Mouse (Mus musculus) left cerebral cortex, adult 11 months (tissue): ENCODE measurements around the gene Mzf1.
"Not testable (repeated sequence)": the region's sequence is repeated elsewhere in the genome, so short reads cannot be mapped to it uniquely, and the experiment has no call there.

ENCODE experiments used
- DNase-seq: peaks from one replicate; pipeline ENCODE4 v3.0.0; 2022; ENCODE audit warnings: low spot score

Gene Mzf1

GRCm38 (mm10) chr7:13054287-13055010, at the start of gene Mzf1:
TSS of gene Mzf1 (minus strand) at chr7:13054764.
- peak; percentile 92 for DNase-seq

DNA sequence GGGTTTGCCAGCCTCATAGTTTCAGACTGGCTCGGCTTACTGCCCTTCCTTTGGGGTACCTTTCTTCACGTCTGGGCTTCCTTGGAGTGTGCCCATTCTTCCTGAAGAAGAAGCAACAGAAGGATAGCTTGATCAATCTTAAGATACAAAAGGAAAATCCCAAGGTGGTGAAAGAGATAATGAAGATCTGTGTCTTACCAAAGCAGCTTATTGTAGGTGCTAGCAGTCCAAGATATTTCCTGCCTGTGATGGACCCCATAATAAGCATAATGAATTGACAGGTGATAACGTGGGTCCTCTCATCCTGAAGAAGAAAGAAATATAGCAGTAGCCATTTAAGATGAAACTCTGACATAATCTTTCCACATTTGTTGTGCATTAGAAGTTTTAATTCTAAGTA, 40.5 kb upstream of the Mzf1 start, which contains the start of gene Vmn1r85:
TSS of gene Vmn1r85 (minus strand) at position 101 of the 400 bp plus-strand sequence.
- no peak for DNase-seq

GRCm38 (mm10) chr7:13072293-13072692, 17.7 kb upstream of the Mzf1 start:
- no peak for DNase-seq

DNA sequence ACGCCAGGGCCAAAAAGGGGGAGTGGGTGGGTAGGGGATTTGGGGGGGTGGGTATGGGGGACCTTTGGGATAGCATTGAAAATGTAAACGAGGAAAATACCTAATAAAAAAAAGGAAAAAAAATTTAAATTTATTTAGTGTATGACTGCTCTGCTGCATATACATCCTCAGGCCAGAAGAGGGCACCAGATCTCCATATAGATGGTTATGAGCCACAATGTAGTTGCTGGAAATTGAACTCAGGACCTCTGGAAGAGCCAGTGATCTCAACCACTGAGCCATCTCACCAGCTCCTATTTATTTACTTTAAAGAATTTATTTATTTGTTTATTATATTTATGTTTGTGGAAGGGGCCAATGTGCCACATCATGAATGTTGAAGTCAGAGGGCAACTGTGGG, 8.8 kb upstream of the Mzf1 start:
- not testable (repeated sequence) for DNase-seq

- no peak for DNase-seq
Observed at GRCm38 (mm10) chr7:13059536-13059935, 5.0 kb upstream of the Mzf1 start.

- DNase-seq: no peak
Observed at GRCm38 (mm10) chr7:13056913-13057700, 2.5 kb upstream of the Mzf1 start.

DNA sequence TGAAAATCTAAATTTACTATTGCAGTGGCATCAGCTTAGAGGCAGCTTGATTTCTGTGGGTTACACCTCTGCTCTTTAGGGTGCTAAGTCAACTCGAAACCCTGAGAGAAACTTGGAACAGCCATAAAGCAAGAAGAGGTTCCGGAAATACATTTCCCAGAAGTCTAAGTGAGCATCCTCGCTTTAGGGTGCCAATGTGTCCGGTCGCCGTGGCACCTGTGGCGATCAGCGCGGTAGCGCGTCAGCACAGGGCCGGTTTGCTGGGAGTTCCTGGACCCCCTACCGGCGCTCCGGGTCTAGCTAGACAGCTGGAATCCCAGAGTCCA, 640 bp downstream of the Mzf1 start:
- no peak for DNase-seq

- DNase-seq: no peak
Observed at GRCm38 (mm10) chr7:13053501-13053900, 1.1 kb downstream of the Mzf1 start.

- DNase-seq: no peak
Observed at GRCm38 (mm10) chr7:13053001-13053400, 1.6 kb downstream of the Mzf1 start.

DNA sequence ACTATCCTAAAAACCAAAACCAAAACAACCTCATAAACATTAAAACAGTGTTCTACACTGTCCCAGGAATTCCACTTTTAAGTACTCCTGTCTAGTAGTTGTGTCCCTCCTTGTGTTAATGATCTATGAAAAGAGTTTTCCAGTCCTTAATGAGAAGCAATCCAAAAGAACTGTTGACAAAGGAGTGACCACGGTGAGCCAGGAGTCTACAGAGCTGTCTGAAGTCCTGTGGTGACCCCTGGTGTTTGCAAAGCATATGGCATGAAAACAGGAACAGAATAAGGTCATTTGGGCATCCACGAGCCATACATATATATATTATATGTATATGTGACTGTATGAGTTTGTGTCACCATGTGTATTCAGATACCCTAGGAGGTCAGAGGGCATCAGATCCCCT, 8.5 kb downstream of the Mzf1 start:
- DNase-seq: no peak

DNA sequence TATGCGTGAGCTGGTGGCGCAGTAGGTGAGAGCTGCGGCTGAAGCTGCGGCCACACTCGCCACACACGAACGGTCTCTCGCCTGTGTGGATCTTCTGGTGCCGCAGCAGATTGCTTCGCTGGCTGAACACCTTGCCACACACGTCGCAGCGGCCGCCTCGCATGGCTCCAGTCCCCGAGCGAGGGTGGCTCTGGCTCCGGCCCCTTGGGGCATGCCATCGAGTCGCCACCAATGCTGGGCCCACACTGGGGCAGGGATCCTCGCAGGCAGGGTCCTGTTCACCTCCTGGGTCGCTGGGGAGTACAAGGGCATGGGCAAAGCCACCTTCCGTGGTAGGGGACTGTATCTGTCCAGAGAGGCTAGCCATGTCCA, 10.3 kb downstream of the Mzf1 start:
- DNase-seq: no peak

DNA sequence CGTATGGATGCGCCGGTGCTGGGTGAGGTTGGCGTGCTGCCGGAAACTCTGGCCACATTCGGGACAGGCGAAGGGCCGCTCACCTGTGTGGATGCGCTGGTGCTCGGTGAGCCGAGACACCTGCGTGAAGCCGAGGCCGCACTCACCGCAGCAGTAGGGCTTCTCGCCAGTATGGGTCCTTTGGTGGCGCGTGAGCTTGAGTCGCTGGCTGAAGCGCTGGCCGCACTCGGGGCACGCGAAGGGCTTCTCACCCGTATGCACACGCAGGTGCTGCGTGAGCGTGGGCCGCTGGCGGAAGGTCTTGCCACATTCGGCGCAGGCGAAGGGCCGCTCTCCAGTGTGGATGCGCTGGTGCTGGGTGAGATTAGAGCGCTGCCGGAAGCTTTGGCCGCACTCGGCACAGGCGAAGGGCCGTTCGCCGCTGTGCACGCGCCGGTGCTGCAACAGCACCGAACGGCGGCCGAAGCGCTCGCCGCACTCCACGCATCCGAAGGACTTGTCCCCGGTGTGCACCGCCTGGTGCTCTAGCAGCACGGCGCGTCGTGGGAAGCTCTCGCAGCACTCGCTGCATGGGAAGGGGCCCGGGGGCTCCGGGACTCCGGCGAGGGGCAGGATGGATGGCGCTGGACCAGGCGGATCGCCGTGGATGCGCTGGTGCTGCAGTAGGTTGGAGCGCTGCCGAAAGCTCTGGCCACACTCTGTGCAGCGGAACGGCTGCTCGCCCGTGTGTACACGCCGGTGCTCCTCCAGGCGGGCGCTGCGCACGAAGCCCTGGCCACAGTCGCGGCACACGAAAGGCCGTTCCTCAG, 10.9 kb downstream of the Mzf1 start:
- no peak for DNase-seq

DNA sequence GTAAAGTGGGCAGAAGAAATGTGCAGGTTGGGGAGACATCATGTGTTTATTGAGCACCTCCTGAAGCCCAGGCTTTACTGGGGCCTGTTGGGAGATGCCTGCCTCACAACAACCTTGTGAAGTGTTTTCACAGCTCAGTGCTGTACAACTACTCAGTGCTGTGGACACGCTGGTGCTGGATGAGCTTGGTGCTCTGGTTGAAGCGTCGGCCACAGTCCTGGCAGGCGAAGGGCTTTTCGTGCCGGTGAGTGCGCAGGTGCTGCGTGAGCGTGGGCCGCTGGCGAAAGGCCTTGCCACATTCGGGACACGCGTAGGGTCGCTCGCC, 11.5 kb downstream of the Mzf1 start:
- no peak for DNase-seq

DNA sequence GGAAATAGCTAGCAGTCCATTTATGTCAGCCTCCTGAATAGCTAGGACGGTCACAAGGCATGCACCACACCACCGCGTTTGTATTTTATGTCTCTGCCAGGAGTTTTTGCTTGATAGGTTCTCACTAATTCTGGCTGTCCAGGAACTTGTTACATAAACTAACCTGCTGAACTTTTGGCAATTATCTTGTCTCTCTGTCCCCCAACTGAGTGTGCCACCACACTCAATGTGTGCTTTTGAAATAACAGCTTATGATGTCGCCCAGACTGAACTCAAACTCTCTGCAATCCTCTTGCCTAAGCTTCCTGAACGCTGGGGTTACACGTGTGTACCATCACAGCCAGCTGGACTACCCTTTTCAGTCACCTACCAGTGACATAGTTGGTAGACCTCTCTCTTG, 12.1 kb downstream of the Mzf1 start:
- no peak for DNase-seq

- DNase-seq: no peak
Observed at GRCm38 (mm10) chr7:13041256-13041655, 13.3 kb downstream of the Mzf1 start.

DNA sequence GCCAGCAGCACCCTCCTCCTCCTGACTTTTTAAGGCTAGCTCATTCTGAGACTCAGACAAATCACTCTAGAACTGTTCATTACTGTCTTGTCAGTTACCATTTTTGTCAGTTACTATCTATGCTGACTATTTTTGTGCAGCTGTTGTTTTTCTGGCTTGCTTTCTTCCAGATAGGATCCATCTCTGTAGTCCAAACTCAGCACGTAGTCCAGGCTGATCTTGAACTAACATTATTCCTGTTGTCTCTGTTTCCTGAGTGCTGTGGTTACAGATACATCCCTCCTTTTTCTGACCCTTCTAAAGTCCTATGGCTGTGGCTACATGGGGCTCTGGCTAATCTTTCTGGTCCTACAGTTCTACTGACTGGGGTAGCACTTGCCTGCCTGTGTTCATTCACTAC, 15.4 kb downstream of the Mzf1 start:
- no peak for DNase-seq

DNA sequence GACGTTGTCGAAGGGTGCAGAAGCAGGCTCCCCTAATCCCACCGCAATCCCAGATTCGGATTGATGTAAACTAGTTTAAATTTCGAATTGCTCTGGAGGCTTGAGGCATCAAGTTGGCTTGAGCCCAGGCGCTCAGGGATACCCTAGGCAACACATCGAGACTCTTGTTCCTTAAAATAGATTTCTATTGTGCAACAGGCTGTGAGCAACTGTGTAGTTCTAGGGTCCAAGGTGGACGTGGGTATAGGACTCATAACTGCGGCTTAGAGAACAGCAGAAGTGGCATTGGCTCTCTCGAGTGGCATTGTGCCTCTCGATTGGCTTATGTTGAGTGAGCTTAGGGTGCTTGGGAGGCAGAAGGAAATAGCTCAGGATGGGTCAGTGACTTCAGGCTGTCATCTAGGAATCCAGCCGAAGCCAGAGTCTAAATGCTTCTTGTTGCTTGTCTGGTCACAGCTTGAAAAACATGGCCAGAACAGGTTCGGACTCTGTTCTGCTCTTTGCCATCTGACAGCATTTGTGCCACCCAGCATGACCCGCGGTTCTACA, 15.9 kb downstream of the Mzf1 start:
- DNase-seq: no peak

GRCm38 (mm10) chr7:13037901-13038555, 16.5 kb downstream of the Mzf1 start, which contains the start of gene Ube2m:
TSS of gene Ube2m (minus strand) at chr7:13038275.
- DNase-seq: peak; percentile 98

DNA sequence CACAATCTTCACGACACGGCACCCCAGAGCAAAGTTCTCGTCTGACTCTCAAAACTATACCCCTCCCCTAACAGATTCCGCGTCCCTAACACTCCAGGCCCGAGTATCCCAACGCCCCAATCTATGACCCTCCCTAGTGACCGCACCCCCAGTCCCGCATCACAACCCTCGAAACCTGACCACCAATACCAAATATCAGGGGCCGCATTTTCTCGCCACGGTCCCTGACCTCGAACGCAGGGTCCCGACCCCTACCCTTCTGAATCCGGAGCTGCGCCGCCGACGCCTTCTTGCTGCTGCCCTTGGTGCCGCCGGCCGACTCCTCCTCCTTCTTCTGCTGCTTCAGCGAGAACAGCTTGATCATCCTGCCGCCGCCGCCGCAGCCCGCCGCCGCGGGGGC, 17.2 kb downstream of the Mzf1 start:
- DNase-seq: no peak

- no peak for DNase-seq
Observed at GRCm38 (mm10) chr7:13036806-13037205, 17.8 kb downstream of the Mzf1 start.

GRCm38 (mm10) chr7:13035211-13035855, 19.2 kb downstream of the Mzf1 start:
- no peak for DNase-seq
